Mouse (Mus musculus): Measurements from ENCODE around the gene Rgma. TPM values are rescaled to one million over a fixed set of nuclear protein-coding genes. Genes with fewer than 3 reads are reported as not detected.

The Rgma gene
- polyA plus RNA-seq, 1 experiment from 2014 or later: 55.3 TPM

DNA sequence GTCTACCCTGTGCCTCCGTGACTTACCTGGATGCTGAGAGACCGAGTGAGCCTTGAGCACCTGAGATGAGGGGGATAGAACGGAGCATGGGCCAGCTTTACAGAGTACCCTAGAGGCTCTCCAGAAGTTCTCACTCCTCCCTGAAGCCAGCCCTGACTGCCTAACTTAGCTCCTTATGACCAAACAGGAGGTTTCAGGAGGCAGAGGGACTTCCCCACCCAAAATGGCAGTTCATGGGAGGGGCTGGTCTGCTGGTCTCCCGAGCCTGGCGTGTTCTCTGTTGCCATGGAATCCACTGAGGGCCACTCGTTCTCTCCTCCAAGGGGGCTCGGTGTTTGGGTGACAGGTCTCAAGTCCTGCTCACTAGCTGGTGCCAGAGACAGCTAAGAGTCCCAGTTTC, 36.2 kb downstream of the Rgma start:
- Histone ChIP-seq H3K4me2 (replicated peaks) (no peak overlapping the region), H3K9me3 (replicated peaks) (0 out of 2 replicates have a peak, but pooled peaks cover 1% of the 10 kb centered on the region), H3K4me1 (peaks cover 19% of the 10 kb centered on the region), H3K9ac (no peak overlapping the region), H3K27ac (no peak overlapping the region), H3K27me3 (no peaks in the 10 kb centered on the region), H3K36me3 (peaks cover 71% of the 10 kb centered on the region), H3K4me3 (no peak overlapping the region)
- ATAC-seq (ENCODE audit: low FRiP score): no peak
- 69% methylated on average over 7 of the region's 7 CpGs for WGBS

DNA sequence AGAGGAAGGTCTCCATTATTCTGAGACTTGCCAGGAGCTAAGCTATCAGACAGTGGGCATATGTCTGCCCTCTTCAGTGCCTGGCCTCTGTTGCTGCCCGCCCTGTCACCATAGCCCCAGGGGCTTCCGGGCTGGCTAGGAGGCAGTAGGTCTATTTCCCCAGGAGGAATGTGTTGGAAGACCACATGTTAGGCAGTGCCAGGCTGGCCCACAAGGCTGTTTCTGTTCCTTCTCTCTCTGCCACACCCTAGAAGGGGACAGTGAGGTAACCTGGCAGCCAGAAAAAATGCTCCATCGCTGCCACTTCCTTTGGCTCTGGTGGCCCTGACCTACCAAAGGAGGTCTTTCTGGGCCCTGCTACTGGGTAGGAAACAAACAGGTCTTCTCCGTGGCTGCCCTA, 36.7 kb downstream of the Rgma start:
- Histone ChIP-seq H3K36me3 (peaks cover 70% of the 10 kb centered on the region), H3K27me3 (no peaks in the 10 kb centered on the region), H3K9me3 (replicated peaks) (no peaks in the 10 kb centered on the region), H3K27ac (no peak overlapping the region; the same call in 1 of the 2 replicates), H3K9ac (no peak overlapping the region), H3K4me2 (replicated peaks) (no peak overlapping the region), H3K4me3 (no peak overlapping the region), H3K4me1 (peaks cover 19% of the 10 kb centered on the region)
- 87% methylated on average over 4 of the region's 4 CpGs for WGBS
- no peak for ATAC-seq (ENCODE audit: low FRiP score)

DNA sequence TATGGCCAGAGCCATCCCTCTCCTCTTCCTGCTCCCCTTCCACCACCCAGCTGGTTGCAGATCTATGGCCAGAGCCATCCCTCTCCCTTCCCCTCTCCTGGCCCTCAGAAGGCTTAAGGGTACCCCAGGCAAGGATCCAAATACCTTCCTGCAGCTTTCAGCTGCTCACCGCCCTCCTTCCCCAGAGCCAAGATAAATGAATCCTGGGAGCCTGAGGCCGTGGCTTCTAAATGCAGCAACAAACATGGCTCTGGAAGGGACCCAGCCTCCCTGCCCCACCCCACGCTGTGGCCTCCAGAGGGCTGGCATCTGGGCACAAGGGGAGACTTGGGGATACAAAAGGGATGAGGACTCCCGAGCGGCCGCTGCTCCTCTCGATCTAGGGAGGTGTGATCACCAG, 37.1 kb downstream of the Rgma start:
- 74% methylated on average over 7 of the region's 7 CpGs for WGBS
- no peaks in the 10 kb centered on the region for H3K27me3 ChIP-seq
- peaks cover 20% of the 10 kb centered on the region for H3K4me1 ChIP-seq
- H3K36me3 ChIP-seq: peaks cover 72% of the 10 kb centered on the region
- H3K27ac ChIP-seq: no peak overlapping the region
- no peaks in the 10 kb centered on the region for H3K9me3 ChIP-seq (replicated peaks)
- ATAC-seq (ENCODE audit: low FRiP score): no peak
- H3K9ac ChIP-seq: no peak overlapping the region
- no peak overlapping the region for H3K4me2 ChIP-seq (replicated peaks)
- no peak overlapping the region for H3K4me3 ChIP-seq

DNA sequence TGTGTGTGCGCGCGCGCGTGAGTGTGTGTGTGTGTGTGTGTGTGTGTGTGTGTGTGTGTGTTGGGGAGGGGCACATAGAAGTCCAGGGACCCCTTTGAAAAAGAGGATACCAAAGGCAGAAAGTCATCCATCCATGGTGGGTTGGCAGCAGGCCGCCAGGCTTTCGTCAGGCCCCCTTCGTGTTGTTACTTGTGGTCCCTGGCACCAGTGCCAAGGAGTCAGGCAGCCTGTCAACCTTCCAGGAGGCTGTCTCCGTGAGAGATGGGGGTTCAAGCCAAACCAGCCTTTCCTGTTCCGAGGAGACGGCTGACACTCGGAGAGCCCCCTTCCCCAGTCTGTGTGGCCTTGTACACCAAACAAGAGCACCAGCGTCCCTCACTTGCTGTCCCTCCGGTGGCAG, 38.9 kb downstream of the Rgma start:
- H3K36me3 ChIP-seq: peaks cover 88% of the 10 kb centered on the region
- no peak overlapping the region for H3K4me2 ChIP-seq (replicated peaks)
- H3K4me1 ChIP-seq: peaks cover 35% of the 10 kb centered on the region
- no peaks in the 10 kb centered on the region for H3K27me3 ChIP-seq
- H3K9me3 ChIP-seq (replicated peaks): no peaks in the 10 kb centered on the region
- no peak for ATAC-seq (ENCODE audit: low FRiP score)
- 78% methylated on average over 14 of the region's 14 CpGs for WGBS
- H3K4me3 ChIP-seq: no peak overlapping the region
- H3K9ac ChIP-seq: no peak overlapping the region
- H3K27ac ChIP-seq: no peak overlapping the region

DNA sequence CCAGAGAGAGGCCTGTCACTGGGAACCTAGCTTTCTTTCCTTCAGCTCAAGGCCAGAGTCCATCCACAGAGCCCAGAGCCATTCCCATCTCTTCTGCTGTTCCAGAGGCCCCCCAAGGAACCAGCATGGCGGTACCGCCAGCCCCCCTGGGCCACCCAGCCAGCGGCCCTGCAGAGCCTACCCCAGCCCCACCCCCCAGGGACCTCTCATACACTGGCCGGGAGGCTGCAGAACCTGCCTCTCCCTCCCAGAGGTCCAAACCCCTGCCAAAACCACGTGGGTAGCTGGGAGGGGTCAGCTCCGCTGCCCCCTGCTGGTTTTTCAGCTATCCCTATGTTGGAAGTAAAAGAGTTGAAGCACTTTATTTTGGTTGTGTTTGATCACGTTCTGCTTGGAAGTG, 44.1 kb downstream of the Rgma start:
- no peak overlapping the region for H3K4me2 ChIP-seq (replicated peaks)
- 0 out of 2 replicates have a peak overlapping the region, but pooled peaks have one; percentile 32 for H3K9ac ChIP-seq
- H3K27ac ChIP-seq: peak overlapping the region; percentile 45; the same call in 1 of the 2 replicates
- H3K9me3 ChIP-seq (replicated peaks): no peaks in the 10 kb centered on the region
- H3K36me3 ChIP-seq: peaks cover 52% of the 10 kb centered on the region
- no peaks in the 10 kb centered on the region for H3K27me3 ChIP-seq
- peaks cover 55% of the 10 kb centered on the region for H3K4me1 ChIP-seq
- WGBS: 29% methylated on average over 7 of the region's 7 CpGs
- no peak overlapping the region for H3K4me3 ChIP-seq
- no peak for ATAC-seq (ENCODE audit: low FRiP score)

DNA sequence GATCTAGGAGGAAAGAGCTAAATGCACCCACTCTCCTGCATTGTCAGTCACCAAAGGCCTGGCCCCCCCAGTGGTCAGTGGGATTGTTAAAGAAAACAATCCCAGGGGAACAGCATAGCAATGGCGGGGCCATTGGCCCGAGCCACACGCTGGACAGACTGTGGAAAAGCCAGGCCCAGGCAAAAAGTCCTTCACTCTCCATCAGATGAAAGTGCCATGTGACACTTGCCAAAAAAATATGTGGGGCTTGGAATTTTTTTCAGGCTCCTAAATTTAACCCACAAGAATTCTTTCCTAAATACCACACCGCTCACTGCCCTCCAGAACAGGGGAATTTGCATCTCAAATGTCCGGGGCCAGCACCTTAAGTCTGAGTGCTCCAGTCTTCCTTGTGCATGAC, 45.5 kb downstream of the Rgma start:
- H3K4me2 ChIP-seq (replicated peaks): no peak overlapping the region
- 39% methylated on average over 5 of the region's 5 CpGs for WGBS
- peak overlapping the region; percentile 60; the same call in 1 of the 2 replicates for H3K27ac ChIP-seq
- H3K9me3 ChIP-seq (replicated peaks): no peaks in the 10 kb centered on the region
- H3K9ac ChIP-seq: peak overlapping the region; percentile 37; the same call in 1 of the 2 replicates
- H3K4me1 ChIP-seq: peaks cover 56% of the 10 kb centered on the region
- H3K27me3 ChIP-seq: no peaks in the 10 kb centered on the region
- peaks cover 42% of the 10 kb centered on the region for H3K36me3 ChIP-seq
- ATAC-seq (ENCODE audit: low FRiP score): no peak
- H3K4me3 ChIP-seq: no peak overlapping the region

DNA sequence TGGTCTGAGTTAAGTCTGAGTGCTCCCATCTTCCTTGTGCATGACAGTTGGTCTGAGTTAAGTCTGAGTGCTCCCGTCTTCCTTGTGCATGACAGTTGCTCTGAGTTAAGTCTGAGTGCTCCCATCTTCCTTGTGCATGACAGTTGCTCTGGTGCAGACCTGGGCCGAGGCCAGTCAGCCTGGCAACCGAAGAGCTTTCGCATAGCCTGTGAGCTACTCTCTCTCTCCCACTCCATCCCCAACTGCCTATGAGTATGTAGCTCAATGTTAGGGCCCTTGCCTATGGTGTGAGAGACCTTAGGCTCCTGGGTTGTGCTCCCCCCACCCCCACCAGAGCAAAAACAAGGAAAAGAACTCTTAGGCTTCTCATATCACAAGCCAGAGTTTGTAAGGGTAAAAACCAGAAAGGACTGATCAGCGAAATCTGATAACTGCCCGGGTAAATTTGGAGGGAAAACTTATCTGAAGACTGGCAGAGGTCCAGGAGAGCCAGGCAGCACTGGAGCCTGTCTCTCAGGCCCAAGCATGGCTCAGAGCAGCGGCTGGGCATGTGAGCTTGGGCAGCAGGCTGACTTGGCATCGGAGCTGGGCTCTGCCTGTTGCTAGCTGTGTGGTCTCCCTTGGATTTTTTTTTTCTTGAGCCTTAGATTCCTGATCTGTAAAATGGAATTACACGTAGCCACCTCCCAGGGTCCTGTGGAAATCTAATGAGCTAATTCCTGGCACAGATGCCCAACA, 46.1 kb downstream of the Rgma start:
- Histone ChIP-seq H3K27me3 (no peaks in the 10 kb centered on the region), H3K9me3 (replicated peaks) (no peaks in the 10 kb centered on the region), H3K4me2 (replicated peaks) (no peak overlapping the region), H3K4me1 (peaks cover 56% of the 10 kb centered on the region), H3K27ac (peak overlapping the region; percentile 49), H3K9ac (no peak overlapping the region), H3K4me3 (no peak overlapping the region), H3K36me3 (peaks cover 36% of the 10 kb centered on the region)
- no peak for ATAC-seq (ENCODE audit: low FRiP score)
- WGBS: 63% methylated on average over 9 of the region's 9 CpGs

DNA sequence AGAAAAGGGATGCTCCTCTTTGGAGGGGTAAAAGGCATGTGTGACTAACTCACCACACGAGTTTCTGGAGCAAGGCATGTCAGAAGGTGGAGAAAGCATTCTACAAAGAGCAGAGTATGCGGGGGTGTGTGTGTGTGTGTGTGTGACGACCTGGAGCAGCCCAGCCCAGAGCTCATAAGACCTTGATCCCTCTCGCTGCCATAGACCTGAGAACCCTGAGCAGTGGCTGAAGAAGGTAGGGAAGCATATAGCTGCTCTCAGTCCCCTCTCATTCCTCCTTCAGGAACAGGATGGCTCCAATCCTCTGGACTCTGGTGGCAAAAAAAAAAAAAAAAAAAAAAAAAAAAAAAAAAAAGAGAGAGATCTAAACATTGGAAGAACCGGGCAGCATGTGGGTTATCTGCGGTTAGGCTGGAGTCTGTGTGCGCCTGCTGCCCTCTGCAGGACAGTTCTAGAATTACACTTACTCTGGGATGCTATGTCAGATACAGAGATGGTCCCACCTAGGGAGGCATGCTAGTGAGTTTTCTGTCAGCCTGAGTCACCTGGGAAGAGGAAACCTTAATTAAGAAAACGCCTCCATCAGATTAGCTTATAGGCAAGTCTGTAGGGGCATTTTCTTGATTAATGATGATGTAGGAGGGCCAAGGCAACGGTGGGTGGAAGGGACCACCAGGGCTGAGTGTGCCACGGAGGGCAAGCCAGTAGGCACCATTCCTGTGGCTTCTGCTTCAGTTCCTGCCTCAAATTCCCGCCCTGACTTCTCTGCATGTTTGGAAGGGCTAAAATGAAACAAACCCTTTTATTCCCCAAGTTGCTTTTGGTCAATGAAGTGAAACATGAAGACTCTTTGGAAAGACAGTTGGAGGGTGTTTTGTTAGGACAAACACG, 47.2 kb downstream of the Rgma start:
- Histone ChIP-seq H3K9ac (no peak overlapping the region), H3K4me3 (no peak overlapping the region), H3K27ac (peak overlapping the region; percentile 49; the same call in 1 of the 2 replicates), H3K4me1 (peaks cover 54% of the 10 kb centered on the region), H3K27me3 (no peaks in the 10 kb centered on the region), H3K36me3 (peaks cover 38% of the 10 kb centered on the region), H3K4me2 (replicated peaks) (no peak overlapping the region), H3K9me3 (replicated peaks) (no peaks in the 10 kb centered on the region)
- WGBS: 29% methylated on average over 12 of the region's 12 CpGs
- no peak for ATAC-seq (ENCODE audit: low FRiP score)

DNA sequence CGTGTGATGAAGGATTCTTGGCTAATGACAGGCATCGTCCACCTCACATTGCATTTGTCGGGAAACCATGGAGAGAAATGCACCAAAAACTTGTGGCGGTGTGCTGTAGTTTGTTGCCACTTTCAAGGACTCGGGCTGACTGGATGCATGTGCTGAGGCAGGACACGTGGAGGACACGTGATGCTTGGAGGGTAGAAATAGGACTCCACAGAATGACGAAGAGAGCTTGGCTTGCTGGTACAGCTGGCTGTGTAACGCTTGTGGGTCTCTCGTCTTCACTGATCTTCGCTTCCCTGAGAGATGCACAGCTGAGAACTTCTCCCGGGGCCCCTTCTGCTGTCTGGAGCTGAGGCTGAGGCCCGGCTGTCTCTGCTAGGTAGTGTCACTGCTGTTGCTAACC, 47.9 kb downstream of the Rgma start:
- H3K9me3 ChIP-seq (replicated peaks): no peaks in the 10 kb centered on the region
- H3K27me3 ChIP-seq: no peaks in the 10 kb centered on the region
- peaks cover 48% of the 10 kb centered on the region for H3K4me1 ChIP-seq
- ATAC-seq (ENCODE audit: low FRiP score): no peak
- peaks cover 38% of the 10 kb centered on the region for H3K36me3 ChIP-seq
- H3K4me2 ChIP-seq (replicated peaks): no peak overlapping the region
- H3K9ac ChIP-seq: no peak overlapping the region
- H3K27ac ChIP-seq: peak overlapping the region; percentile 45; the same call in 1 of the 2 replicates
- 69% methylated on average over 13 of the region's 13 CpGs for WGBS
- H3K4me3 ChIP-seq: no peak overlapping the region

DNA sequence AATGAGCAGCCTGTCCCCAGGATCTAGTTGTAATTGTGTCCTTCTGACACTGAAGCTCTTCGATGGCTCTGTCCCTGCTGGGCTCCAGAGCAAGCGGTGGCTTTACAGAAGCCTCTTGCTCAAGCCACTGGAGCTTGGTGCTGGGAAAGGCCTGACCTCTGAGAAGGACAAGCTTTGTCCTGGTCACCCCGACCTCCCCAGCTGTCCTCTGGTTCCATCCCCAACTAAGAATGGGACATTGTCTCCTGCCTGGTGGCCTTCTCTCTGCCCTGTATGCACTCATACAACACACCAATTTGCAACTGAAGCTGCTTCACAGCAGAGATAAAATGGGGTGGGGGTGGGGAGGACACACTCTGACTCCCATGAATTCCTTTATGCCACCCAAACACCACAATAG, 48.9 kb downstream of the Rgma start:
- Histone ChIP-seq H3K4me2 (replicated peaks) (no peak overlapping the region), H3K4me1 (peaks cover 38% of the 10 kb centered on the region), H3K4me3 (no peak overlapping the region), H3K9me3 (replicated peaks) (no peaks in the 10 kb centered on the region), H3K9ac (no peak overlapping the region), H3K27me3 (no peaks in the 10 kb centered on the region), H3K36me3 (peaks cover 38% of the 10 kb centered on the region), H3K27ac (peak overlapping the region; percentile 68)
- 6% methylated on average over 3 of the region's 3 CpGs for WGBS
- ATAC-seq (ENCODE audit: low FRiP score): no peak

DNA sequence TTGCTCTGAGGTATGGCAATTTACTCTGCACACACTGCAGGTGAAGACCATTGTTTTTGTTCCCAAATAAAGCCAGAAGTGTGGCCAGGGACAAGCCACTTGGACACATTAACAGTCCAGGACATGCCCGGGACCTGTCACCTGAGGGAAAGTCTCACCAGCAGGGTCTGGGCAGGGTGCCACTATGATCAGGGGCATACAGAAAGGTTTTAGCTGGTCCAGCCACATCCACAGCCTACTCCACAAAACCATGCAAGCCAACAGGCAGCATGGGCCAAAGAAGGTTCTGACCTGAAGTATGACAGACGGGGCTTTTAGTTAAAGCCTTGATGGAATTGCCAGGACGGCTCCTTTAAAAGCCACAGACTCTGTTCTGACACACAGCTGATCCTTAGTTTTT, 49.4 kb downstream of the Rgma start:
- no peak for ATAC-seq (ENCODE audit: low FRiP score)
- Histone ChIP-seq H3K4me3 (no peak overlapping the region), H3K4me1 (peaks cover 33% of the 10 kb centered on the region), H3K9ac (no peak overlapping the region), H3K9me3 (replicated peaks) (no peaks in the 10 kb centered on the region), H3K27ac (peak overlapping the region; percentile 68), H3K4me2 (replicated peaks) (no peak overlapping the region), H3K36me3 (peaks cover 39% of the 10 kb centered on the region), H3K27me3 (no peaks in the 10 kb centered on the region)
- 40% methylated on average over 3 of the region's 3 CpGs for WGBS

DNA sequence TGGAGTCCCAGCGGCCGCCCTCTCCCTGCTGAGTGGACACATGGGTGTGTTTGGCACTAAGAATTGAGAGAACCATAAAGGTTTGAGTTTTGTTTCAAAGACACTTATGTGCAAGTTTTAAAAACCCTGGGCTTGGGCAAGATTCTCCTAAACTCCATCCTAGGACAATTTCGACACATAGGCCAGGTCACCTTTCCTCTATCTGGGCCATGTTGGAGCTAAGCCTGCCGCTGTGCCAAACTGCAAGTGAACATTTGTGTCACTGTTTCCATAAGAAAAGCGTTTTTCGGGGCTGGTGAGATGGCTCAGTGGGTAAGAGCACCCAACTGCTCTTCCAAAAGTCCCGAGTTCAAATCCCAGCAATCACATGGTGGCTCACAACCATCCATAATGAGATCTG, 50.1 kb downstream of the Rgma start:
- no peaks in the 10 kb centered on the region for H3K9me3 ChIP-seq (replicated peaks)
- H3K4me2 ChIP-seq (replicated peaks): no peak overlapping the region
- H3K27me3 ChIP-seq: no peaks in the 10 kb centered on the region
- H3K36me3 ChIP-seq: peaks cover 42% of the 10 kb centered on the region
- H3K4me3 ChIP-seq: no peak overlapping the region
- no peak overlapping the region for H3K9ac ChIP-seq
- no peak for ATAC-seq (ENCODE audit: low FRiP score)
- WGBS: 92% methylated on average over 7 of the region's 7 CpGs
- H3K4me1 ChIP-seq: peaks cover 30% of the 10 kb centered on the region
- H3K27ac ChIP-seq: peak overlapping the region; percentile 68
